Mouse (Mus musculus): ENCODE results near the gene Cd3e.
"Not testable (repeated sequence)": the region's sequence is repeated elsewhere in the genome, so short reads cannot be mapped to it uniquely, and the experiment has no call there.

Cd3e gene

DNA sequence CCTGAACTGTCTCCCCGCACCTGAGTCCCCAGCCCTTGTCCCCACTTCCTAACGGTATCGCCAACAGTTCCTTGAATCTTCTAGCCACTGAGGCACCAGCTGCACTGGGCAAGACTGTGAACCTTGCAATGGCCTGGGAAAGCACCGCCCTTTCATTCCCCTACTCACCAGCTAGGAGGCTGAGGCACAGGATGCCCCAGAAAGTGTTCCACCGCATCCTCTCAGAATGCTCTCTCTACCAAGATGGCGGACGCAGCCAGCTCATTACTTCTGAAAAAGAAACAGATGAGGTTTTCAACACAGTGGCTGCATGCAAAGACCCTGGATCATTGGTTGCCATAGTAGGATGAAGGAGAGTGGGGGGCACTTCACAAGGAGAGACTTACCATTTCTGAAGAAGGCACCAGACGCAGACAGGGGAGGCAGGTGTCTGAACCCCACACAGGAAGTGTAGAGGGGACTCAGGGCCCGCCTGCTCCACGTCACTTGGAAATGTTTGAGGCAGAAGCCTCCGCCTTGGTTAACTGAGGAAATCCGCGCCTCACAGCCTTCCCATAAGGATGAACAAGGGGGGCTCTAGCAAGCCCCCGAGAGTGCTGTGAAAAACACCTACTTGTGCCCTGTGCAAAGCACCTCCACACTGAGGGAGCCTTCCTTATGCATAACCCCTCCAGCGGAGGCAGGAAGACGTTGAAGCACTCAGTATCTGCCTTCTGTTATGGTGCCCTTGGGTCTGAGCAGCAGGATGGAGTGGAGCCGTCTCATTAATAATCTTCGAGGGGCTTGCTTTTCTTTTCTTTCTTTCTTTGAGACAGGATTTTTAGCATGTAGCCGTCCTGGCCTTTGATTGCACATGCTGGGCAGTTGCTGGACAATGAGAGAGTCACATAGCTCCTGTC is at the start of gene Cd3e:
Gene Cd3e (minus strand): TSS at position 448 of the 899 bp plus-strand sequence.
- DNase-seq (ENCODE audit: low spot score) = no peak

- no peak for DNase-seq (ENCODE audit: low spot score)
These were observed 49.0 kb upstream of the Cd3e start for GRCm38 (mm10) chr9:45058304-45058940.

DNA sequence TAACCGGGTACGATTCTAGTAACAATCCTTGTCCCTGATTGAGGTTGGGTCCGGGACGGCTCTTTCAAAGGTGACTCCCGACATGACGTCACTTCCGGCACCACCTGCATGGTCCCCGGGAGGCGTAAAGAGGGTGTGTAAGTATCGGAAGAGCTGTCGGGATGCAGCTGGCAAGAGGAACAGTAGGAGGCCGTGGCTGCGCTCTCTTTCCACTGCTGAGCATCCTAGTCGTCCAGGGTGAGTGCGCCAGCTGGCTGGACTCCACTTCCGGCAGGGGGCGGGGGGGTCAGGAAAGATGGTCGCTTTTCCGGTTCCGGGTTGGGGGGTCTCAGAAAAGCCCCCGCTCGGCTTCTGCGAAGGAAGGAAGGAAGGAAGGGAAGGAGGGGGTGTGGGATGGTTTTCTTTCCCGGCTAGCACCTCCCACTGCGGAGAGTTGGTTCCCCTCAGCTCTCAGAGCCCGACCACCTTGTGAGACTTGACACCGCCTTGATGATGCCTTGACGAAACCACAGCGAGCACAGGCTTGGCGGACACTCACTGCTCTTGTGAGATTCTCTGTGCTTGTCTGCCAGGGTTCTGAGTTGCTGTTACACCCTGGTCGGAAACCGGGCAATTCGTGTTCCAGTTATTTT is 45.8 kb upstream of the Cd3e start, which contains the start of gene Mpzl3:
Gene Mpzl3 (plus strand): TSS at position 105 of the 632 bp plus-strand sequence.
- peak; percentile 89 for DNase-seq (ENCODE audit: low spot score)

GRCm38 (mm10) chr9:45050301-45050700 is 40.9 kb upstream of the Cd3e start:
- DNase-seq (ENCODE audit: low spot score) = no peak

GRCm38 (mm10) chr9:45049731-45050130 is 40.3 kb upstream of the Cd3e start:
- DNase-seq (ENCODE audit: low spot score) = no peak

- peak; percentile 27 for DNase-seq (ENCODE audit: low spot score)
These were observed 39.1 kb upstream of the Cd3e start for GRCm38 (mm10) chr9:45048511-45048910.

DNA sequence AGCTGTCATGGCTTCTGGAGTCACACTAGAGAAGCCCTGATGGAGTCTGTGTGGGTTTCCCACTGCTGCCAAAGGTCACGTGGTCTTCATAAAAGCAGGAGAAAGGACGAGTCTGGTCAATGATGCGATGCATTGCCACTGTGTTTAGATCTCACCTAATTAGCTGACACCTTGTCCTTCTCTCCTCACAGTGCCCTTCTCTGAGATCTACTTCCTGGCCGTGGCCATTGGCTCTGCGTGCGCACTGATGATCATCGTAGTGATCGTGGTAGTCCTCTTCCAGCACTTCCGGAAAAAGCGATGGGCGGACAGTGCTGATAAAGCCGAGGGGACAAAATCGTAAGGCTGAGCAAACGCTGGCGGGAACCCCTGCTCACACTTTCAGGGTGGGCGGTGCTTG is 37.5 kb upstream of the Cd3e start:
- DNase-seq (ENCODE audit: low spot score) = no peak

DNA sequence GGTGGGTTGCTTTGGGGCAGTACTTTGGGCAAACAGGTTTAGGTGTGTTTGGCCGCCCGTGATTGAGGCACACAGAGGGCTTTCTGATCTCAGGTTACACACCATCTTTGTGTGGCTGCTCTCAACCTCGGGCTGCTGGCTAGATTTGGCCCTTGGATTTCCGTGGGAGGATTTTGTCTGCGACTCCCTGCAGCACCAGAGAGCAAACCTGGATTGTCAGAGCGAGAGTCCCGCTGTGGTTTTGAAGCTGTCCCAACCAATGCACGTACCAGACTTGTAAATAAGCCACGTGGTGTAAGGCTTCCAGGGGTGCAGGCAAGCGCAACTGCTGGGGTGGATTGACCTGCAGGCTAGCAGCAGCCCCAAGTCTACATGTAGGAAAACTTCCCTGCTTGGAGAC is 33.5 kb upstream of the Cd3e start:
- DNase-seq (ENCODE audit: low spot score) = no peak

DNA sequence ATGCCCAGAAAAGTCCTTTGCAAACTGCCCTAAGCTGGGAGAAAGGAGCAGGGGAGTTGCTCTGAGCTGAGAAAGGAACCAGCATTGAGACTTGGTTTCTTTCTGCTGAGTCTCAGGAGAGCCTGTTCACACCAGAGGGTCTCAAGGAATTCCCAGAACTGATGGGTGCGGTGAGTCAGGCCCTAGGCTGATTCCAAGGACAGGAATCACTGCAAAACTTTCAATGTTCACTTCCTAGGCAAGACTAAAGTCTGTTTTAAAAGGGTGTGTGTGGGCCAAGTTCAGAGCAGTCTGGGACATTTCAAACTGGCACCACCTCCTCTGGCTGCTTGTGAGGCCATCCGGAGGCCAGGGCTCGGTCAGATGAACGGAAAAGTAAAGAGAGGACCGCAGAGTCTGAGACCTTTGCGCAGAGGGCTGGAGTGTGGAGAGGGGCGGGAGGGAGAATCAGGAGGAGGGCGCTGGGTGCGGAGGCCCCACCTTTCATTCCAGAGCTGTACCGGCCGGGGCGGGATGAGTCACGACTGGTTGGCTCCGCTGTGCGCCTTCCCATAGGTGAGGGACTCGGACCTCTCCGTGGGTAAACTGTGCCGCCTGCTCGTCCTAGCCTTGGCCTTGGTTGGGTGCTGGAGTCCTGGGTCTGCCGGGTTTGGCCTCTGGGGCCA is 32.8 kb upstream of the Cd3e start:
- DNase-seq (ENCODE audit: low spot score) = no peak

DNA sequence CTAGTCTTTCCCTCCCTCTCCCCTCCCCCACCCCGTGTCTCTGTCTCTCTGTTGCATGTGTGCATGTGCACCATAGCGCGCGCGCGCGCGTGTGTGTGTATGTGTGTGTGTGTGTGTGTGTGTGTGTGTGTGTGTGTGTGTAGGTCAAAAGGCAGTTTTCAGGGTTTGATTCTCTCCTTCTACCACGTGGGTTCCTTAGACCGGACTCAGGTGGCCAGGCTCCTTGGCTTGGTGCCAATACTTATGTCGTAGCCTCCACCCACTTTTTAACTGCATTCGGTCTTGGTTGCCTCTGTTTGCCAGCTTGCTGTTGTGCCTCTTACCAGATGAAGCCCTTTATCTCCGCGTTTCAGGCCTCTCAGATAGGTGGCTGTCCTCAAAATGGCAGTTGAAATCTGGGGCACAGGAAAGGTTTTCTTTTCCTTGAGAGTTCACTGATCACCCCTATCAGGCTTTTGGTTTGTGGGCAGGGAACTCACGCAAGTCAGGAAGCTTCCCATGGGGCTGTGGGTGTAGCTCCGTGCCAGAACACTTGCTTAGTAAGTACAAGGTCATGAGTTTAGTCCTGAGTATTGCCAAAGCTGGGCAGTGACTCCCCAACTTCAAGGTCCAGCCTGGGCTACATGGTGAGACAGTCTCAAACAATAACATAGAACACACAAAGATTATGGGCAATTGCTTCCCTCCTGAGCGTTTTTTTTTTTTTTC is 31.9 kb upstream of the Cd3e start:
- no peak for DNase-seq (ENCODE audit: low spot score)

GRCm38 (mm10) chr9:45040066-45040845 is 30.8 kb upstream of the Cd3e start:
- DNase-seq (ENCODE audit: low spot score) = no peak

- DNase-seq (ENCODE audit: low spot score) = no peak
These were observed 30.1 kb upstream of the Cd3e start, which contains the start of gene Mpzl2 for GRCm38 (mm10) chr9:45039499-45039898. Gene Mpzl2 (plus strand): TSS chr9:45039799.

GRCm38 (mm10) chr9:45037803-45038202 is 28.4 kb upstream of the Cd3e start:
- not testable (repeated sequence) for DNase-seq (ENCODE audit: low spot score)

DNA sequence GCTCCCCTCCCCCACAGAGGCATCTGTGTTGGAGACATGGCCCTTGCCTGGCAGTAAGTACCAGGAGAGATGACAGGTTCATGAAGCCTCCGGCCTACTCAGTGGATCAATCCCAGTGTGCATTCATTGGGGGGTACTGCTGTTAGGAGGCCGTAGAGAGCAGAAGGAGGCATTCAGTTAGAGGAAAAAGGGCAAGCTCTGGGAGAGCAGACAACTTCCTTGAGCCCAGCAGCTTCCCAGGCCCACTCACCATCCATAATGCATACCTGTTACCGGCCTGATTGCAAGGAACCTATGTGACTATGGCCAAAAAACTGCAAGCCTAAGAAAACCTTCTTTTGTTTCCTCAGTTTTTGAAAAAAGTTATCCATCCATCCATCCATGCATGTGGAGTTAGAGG is 25.1 kb upstream of the Cd3e start:
- no peak for DNase-seq (ENCODE audit: low spot score)

- DNase-seq (ENCODE audit: low spot score) = no peak
These were observed 22.8 kb upstream of the Cd3e start for GRCm38 (mm10) chr9:45032261-45032660.

DNA sequence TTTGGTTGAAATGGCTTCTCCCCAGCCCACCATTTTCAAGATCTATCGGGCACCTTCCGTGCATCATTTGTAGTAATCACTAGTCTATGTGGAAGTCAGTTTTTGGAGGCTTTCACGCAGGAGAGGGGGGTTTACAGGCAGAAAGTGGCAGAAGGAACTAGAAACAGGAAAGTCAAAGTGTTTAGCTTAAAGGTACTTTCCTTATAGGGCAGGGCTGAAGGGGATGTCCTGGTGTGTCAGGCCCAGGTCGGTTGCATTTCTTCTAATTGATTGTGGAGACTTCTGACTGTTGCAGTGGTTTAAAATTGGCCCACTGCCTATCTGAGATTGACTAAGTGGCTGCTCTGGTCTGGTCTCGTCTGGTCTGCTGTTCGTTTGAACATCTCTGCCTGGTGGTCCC is 20.9 kb upstream of the Cd3e start:
- no peak for DNase-seq (ENCODE audit: low spot score)

DNA sequence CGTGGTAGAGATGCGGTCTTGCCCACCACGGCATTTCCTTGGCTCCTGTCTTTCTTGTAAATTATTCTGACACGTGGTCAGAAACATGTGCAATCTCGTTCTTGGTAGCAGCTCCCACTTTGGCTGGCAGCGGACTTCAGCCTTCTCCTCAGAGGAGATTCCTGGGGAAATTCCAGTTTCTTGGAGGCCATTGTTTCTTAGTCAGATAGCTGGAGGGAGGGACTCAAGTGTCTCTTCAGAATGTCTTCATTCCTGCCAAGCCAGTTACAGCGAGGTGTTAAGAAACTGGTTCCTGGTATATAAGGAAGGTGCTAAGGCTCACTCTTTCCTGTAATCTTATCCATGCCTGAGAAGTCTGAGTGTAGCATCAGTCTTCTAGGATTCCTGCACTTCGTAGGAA is 17.9 kb upstream of the Cd3e start:
- no peak for DNase-seq (ENCODE audit: low spot score)

DNA sequence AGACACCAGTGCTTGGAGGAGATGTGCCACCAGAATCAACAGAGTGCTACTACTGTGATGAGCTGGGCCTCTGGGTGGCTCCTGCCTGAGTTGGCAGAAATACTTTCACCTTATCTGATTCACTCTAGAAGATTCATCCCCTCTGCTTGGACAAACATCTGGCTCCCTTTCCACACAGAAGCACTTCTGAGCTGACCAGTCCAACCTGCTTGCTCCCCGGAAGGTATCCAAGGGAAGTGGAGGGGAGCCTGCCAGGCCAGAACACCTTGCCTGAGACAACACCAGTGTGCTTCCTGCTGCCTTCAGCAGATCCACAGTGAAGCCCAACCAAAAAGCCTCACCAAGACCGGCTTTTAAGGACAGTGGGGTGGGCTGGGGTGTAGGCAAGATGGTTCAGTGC is 14.8 kb upstream of the Cd3e start:
- no peak for DNase-seq (ENCODE audit: low spot score)

- DNase-seq (ENCODE audit: low spot score) = no peak
These were observed 14.2 kb upstream of the Cd3e start for GRCm38 (mm10) chr9:45023638-45024037.

GRCm38 (mm10) chr9:45022800-45023199 is 13.4 kb upstream of the Cd3e start:
- peak; percentile 58 for DNase-seq (ENCODE audit: low spot score)

DNA sequence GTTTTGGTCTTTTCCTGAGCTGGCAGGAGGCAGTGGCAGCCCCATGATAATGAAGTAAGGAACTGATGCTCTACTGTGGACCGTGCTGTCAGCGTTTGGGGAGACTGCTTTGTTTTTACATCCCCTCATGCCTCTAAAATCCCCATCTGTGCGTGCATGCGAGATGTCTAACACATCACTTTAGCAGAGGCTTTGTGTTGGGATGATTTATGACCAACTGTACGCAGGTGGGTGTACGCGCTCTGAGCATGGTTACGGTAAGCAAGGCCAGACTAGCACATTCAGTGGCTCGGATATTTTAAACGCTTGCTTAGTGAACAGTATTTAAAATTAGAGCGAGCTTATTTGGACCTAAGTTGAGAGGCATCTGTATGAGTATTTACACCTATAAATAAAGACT is 8.6 kb upstream of the Cd3e start:
- no peak for DNase-seq (ENCODE audit: low spot score)

Measured in layer of hippocampus, adult 11-12 months (tissue).